Mouse (Mus musculus) spleen, adult 2 months (tissue): ENCODE results near the gene Cfap61.

Experiments
- CTCF ChIP-seq: fragments of 200-500 bp; IDR thresholded peaks from 2 replicates; pipeline ENCODE4 v1.5.1; 2011; ENCODE audit warnings: mild to moderate bottlenecking, inconsistent platforms; ENCODE audit not compliant: insufficient read depth, insufficient read length, insufficient replicate concordance; ENCODE audit errors: extremely low read depth
- POLR2A ChIP-seq: fragments of 200-500 bp; IDR thresholded peaks from 2 replicates; pipeline ENCODE4 v1.6.1; 2011; ENCODE audit warnings: low read depth, low read length, inconsistent platforms

- no peak for TF ChIP-seq CTCF
- no peak for TF ChIP-seq POLR2A
Observed at GRCm38 (mm10) chr2:145958097-145958496, 23.5 kb downstream of the Cfap61 start.
